Mouse (Mus musculus): Measurements from ENCODE around the gene Gm20604. TPM values are rescaled to one million over a fixed set of nuclear protein-coding genes. Genes with fewer than 3 reads are reported as not detected.

Gene Gm20604
- total and polyA plus RNA-seq, 3 experiments = 2.9 to 4.2 (median 3.8) TPM

DNA sequence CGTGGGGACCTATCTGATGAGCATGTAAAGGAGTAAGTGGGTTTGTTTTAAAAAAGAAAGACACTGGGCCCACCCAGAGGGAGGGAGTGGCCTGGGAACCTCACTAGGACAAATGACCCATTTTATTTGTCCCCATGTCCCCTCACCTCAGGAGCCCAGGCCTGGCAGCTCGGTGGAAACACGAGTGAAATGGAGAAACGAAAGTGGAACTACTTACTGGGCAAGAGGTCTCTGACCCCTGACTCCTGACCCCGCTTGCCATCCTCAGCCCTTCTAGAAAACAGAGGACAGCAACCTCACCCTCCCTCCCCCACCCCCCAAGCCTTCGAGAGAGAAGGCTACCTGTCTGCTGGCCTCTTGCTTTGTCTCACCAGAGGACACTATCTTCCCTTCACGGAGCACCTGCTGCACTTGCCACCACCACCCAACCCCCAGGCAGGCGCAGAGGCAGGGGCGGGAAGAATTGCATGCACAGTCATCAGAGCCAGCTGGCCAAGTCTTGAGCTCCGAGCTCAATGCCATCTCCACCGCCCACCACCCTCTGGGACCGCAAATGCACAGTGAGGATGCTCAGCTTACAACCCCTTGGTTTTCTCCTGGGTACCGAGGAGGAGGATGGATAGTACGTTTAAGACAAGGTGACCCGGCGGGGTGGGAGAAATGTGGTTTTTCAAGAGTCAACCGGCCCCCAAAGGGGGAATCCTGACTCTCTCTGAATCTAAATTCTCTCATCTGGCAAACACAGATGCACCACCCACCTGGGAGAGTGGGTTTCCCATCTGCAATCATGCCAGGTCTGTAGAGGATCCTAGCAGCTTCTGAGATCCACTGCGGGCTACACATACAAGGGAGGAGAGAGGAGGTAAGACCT, 62.9 kb downstream of the Gm20604 start:
- Histone ChIP-seq H3K4me3 (no peak overlapping the region), H3K79me2 (replicated peaks; ENCODE audit: control insufficient read depth, insufficient read depth, low read length) (no peaks in the 10 kb centered on the region), H3K9ac (ENCODE audit: low read depth, low read length) (no peak overlapping the region), H3K4me1 (ENCODE audit: control insufficient read depth, insufficient read depth, low read length) (no peaks in the 10 kb centered on the region; the same call in 1 of the 2 replicates), H3K27me3 (ENCODE audit: control insufficient read depth, insufficient read depth, low read length) (no peaks in the 10 kb centered on the region), H3K36me3 (ENCODE audit: control insufficient read depth, insufficient read depth, low read length) (no peaks in the 10 kb centered on the region), H3K27ac (no peak overlapping the region)
- DNase-seq = no peak
- intact Hi-C loops (cut with DNase I) = no loop called here
- TF ChIP-seq CTCF (IDR thresholded peaks at IDR 0.05) = no peak
- TF ChIP-seq POLR2A (IDR thresholded peaks at IDR 0.05; ENCODE audit: insufficient read depth, low read depth, low read length) = no peak
- TF ChIP-seq EP300 (IDR thresholded peaks at IDR 0.05; ENCODE audit: insufficient read depth, low read depth, low read length) = no peak
- WGBS = 81% methylated on average over 18 of the region's 18 CpGs

GRCm38 (mm10) chr12:102691761-102692160, 66.7 kb downstream of the Gm20604 start:
- TF ChIP-seq POLR2A (IDR thresholded peaks at IDR 0.05; ENCODE audit: insufficient read depth, low read depth, low read length) (no peak), CTCF (IDR thresholded peaks at IDR 0.05) (no peak), EP300 (IDR thresholded peaks at IDR 0.05; ENCODE audit: insufficient read depth, low read depth, low read length) (no peak)
- intact Hi-C loops (cut with DNase I) = no loop called here
- Histone ChIP-seq H3K9ac (ENCODE audit: low read depth, low read length) (no peak overlapping the region), H3K27me3 (ENCODE audit: control insufficient read depth, insufficient read depth, low read length) (no peaks in the 10 kb centered on the region), H3K36me3 (ENCODE audit: control insufficient read depth, insufficient read depth, low read length) (no peaks in the 10 kb centered on the region), H3K27ac (no peak overlapping the region), H3K4me3 (no peak overlapping the region), H3K79me2 (replicated peaks; ENCODE audit: control insufficient read depth, insufficient read depth, low read length) (no peaks in the 10 kb centered on the region), H3K4me1 (ENCODE audit: control insufficient read depth, insufficient read depth, low read length) (no peaks in the 10 kb centered on the region; the same call in 1 of the 2 replicates)
- DNase-seq = no peak
- 84% methylated on average over 6 of the region's 7 CpGs for WGBS

Other genes with a start within 250 kb of the Gm20604 start
- not detected for gene Chga, start 203.7 kb downstream of the Gm20604 start, total RNA-seq (2021)
- 0.06 and 0.12 TPM in 2 replicates for gene Chga, start 203.7 kb downstream of the Gm20604 start, polyA plus RNA-seq (2012; rRNA removed)
- 1 to 10 TPM; 7.9 to 9.5 TPM for gene Itpk1, start 53.7 kb downstream of the Gm20604 start, total RNA-seq (2021)
- gene Itpk1, start 53.7 kb downstream of the Gm20604 start, polyA plus RNA-seq (2012; rRNA removed) = 11.6 and 11.9 TPM in 2 replicates
- gene Moap1, start 15.0 kb downstream of the Gm20604 start, total RNA-seq (2021) = 1 to 10 TPM; 7.0 to 7.5 TPM
- 0.51 TPM in 1 of 2 replicates, not detected in the other for gene Moap1, start 15.0 kb downstream of the Gm20604 start, polyA plus RNA-seq (2012; rRNA removed)
- 1 to 10 TPM; 4.5 to 4.6 TPM for gene Tmem251, start 14.9 kb downstream of the Gm20604 start, total RNA-seq (2021)
- gene Tmem251, start 14.9 kb downstream of the Gm20604 start, polyA plus RNA-seq (2012; rRNA removed) = 1.8 and 4.0 TPM in 2 replicates
- gene Gm28051, start 907 bp downstream of the Gm20604 start, total RNA-seq (2021) = not detected
- gene Gm28051, start 907 bp downstream of the Gm20604 start, polyA plus RNA-seq (2012; rRNA removed) = not detected in 2 replicates
- 10 to 100 TPM in 1 of 2 experiments, 1 to 10 TPM in 1; 9.8 to 10.4 TPM for gene Gon7, start 869 bp downstream of the Gm20604 start, total RNA-seq (2021)
- 5.9 and 7.0 TPM in 2 replicates for gene Gon7, start 869 bp downstream of the Gm20604 start, polyA plus RNA-seq (2012; rRNA removed)
- gene Ubr7, start 705 bp downstream of the Gm20604 start, total RNA-seq (2021) = 10 to 100 TPM; 22.8 to 24.6 TPM
- 12.3 and 22.8 TPM in 2 replicates for gene Ubr7, start 705 bp downstream of the Gm20604 start, polyA plus RNA-seq (2012; rRNA removed)
- gene Btbd7, start 119.8 kb upstream of the Gm20604 start, total RNA-seq (2021) = 10 to 100 TPM; 24.0 to 25.7 TPM
- 8.6 and 17.1 TPM in 2 replicates for gene Btbd7, start 119.8 kb upstream of the Gm20604 start, polyA plus RNA-seq (2012; rRNA removed)
- not detected for gene Cox8c, start 140.6 kb upstream of the Gm20604 start, total RNA-seq (2021)
- gene Cox8c, start 140.6 kb upstream of the Gm20604 start, polyA plus RNA-seq (2012; rRNA removed) = not detected in 2 replicates
- under 1 TPM; 0.05 TPM for gene Unc79, start 190.2 kb upstream of the Gm20604 start, total RNA-seq (2021)
- 0.06 and 0.20 TPM in 2 replicates for gene Unc79, start 190.2 kb upstream of the Gm20604 start, polyA plus RNA-seq (2012; rRNA removed)